Mouse (Mus musculus) ES-Bruce4 (cell line): ENCODE measurements around the gene Ssbp3.

ENCODE experiments used
- CTCF ChIP-seq: IDR thresholded peaks from one replicate; pipeline ENCODE4 v1.8.1; 2011; ENCODE audit warnings: low read depth, low read length
- EP300 ChIP-seq: IDR thresholded peaks from 2 replicates; pipeline ENCODE4 v1.6.1; 2011; ENCODE audit warnings: low read depth, low read length; ENCODE audit not compliant: insufficient read depth
- POLR2A ChIP-seq: IDR thresholded peaks from one replicate; pipeline ENCODE4 v1.8.1; 2011; ENCODE audit warnings: low read length; ENCODE audit not compliant: insufficient read depth

DNA sequence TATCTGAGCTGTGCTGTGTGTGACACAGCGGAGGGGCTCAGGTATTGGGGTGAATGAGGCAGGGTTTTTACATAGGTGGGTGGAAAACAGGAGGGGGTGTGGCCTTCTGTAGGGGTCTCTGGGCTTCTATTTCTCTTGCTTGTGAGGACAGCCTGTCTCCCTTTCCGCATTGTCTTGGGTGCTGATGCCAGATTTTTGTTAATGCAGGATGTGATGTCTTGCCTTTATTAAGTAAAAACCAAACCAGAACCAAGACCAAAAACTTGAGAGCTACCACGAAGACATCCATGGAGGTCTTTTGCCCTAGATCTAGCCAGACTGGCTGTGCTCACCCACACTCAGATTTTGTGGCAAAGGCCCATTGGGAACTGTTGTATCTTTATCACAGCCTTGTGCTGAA is 25.5 kb downstream of the Ssbp3 start:
- TF ChIP-seq CTCF = no peak
- no peak for TF ChIP-seq EP300
- no peak for TF ChIP-seq POLR2A
